Mouse (Mus musculus) testis, adult 2 months (tissue): Measurements from ENCODE around the gene Dmtf1.

Source experiments
- CTCF ChIP-seq: fragments of 200-500 bp; IDR thresholded peaks from 2 replicates; pipeline ENCODE4 v1.5.1; 2012; ENCODE audit warnings: low read depth, mild to moderate bottlenecking, inconsistent platforms, low read length, moderate library complexity; ENCODE audit not compliant: control insufficient read depth, insufficient read depth, insufficient replicate concordance
- POLR2A ChIP-seq: fragments of 200-500 bp; IDR thresholded peaks from 2 replicates; pipeline ENCODE4 v1.6.1; 2012; ENCODE audit warnings: low read depth, mild to moderate bottlenecking, inconsistent platforms, low read length, moderate library complexity; ENCODE audit not compliant: control insufficient read depth

- no peak for TF ChIP-seq POLR2A
- TF ChIP-seq CTCF = no peak
Observed at GRCm38 (mm10) chr5:9128566-9128965, 33.0 kb downstream of the Dmtf1 start.
